Mouse (Mus musculus) yolk sac, embryonic 10.5 days (tissue): ENCODE results near the gene Ank2.
A peak's percentile ranks its signal among the peaks of the same experiment; 100 is the strongest.
"Not testable (repeated sequence)": the region's sequence is repeated elsewhere in the genome, so short reads cannot be mapped to it uniquely, and the experiment has no call there.

Experiments used
- DNase-seq: peaks from one replicate; pipeline ENCODE4 v3.0.0-alpha.2; 2017; ENCODE audit warnings: low spot score

Gene Ank2

GRCm38 (mm10) chr3:127350602-127351362, 148.4 kb downstream of the Ank2 start:
- no peak for DNase-seq

GRCm38 (mm10) chr3:127348926-127349325, 150.2 kb downstream of the Ank2 start:
- DNase-seq = no peak

- no peak for DNase-seq
These were observed 153.2 kb downstream of the Ank2 start for GRCm38 (mm10) chr3:127345860-127346459.

- no peak for DNase-seq
These were observed 157.8 kb downstream of the Ank2 start for GRCm38 (mm10) chr3:127341300-127341699.

- no peak for DNase-seq
These were observed 164.3 kb downstream of the Ank2 start for GRCm38 (mm10) chr3:127334876-127335275.

- no peak for DNase-seq
These were observed 167.6 kb downstream of the Ank2 start for GRCm38 (mm10) chr3:127331562-127331961.

- DNase-seq = no peak
These were observed 172.8 kb downstream of the Ank2 start for GRCm38 (mm10) chr3:127326355-127326754.

GRCm38 (mm10) chr3:127322870-127323269, 176.3 kb downstream of the Ank2 start:
- peak; percentile 18 for DNase-seq

GRCm38 (mm10) chr3:127321645-127322044, 177.5 kb downstream of the Ank2 start:
- no peak for DNase-seq

GRCm38 (mm10) chr3:127321031-127321430, 178.1 kb downstream of the Ank2 start:
- not testable (repeated sequence) for DNase-seq

GRCm38 (mm10) chr3:127320311-127320710, 178.8 kb downstream of the Ank2 start:
- DNase-seq = no peak

- no peak for DNase-seq
These were observed 181.5 kb downstream of the Ank2 start for GRCm38 (mm10) chr3:127317641-127318040.

- DNase-seq = no peak
These were observed 182.4 kb downstream of the Ank2 start for GRCm38 (mm10) chr3:127316717-127317116.

- DNase-seq = no peak
These were observed 187.6 kb downstream of the Ank2 start for GRCm38 (mm10) chr3:127311521-127311920.

- DNase-seq = no peak
These were observed 189.1 kb downstream of the Ank2 start for GRCm38 (mm10) chr3:127310079-127310478.

- no peak for DNase-seq
These were observed 195.1 kb downstream of the Ank2 start for GRCm38 (mm10) chr3:127303957-127304553.

- no peak for DNase-seq
These were observed 196.1 kb downstream of the Ank2 start for GRCm38 (mm10) chr3:127303041-127303440.

GRCm38 (mm10) chr3:127300790-127301189, 198.4 kb downstream of the Ank2 start:
- DNase-seq = no peak

- DNase-seq = no peak
These were observed 203.2 kb downstream of the Ank2 start for GRCm38 (mm10) chr3:127295921-127296320.

- no peak for DNase-seq
These were observed 204.4 kb downstream of the Ank2 start for GRCm38 (mm10) chr3:127294610-127295349.

GRCm38 (mm10) chr3:127294079-127294478, 205.1 kb downstream of the Ank2 start:
- DNase-seq = no peak

- DNase-seq = no peak
These were observed 205.7 kb downstream of the Ank2 start for GRCm38 (mm10) chr3:127293479-127293874.
